Mouse (Mus musculus): ENCODE results near the gene Mcoln2.
"Not testable (repeated sequence)": the region's sequence is repeated elsewhere in the genome, so short reads cannot be mapped to it uniquely, and the experiment has no call there.

Gene Mcoln2

GRCm38 (mm10) chr3:146192507-146192906 lies 42.9 kb downstream of the Mcoln2 start:
- DNase-seq, result no peak

- no peak for DNase-seq
Observed at GRCm38 (mm10) chr3:146195153-146195552, 45.5 kb downstream of the Mcoln2 start.

GRCm38 (mm10) chr3:146196301-146196700 lies 46.7 kb downstream of the Mcoln2 start:
- DNase-seq, result no peak

GRCm38 (mm10) chr3:146196780-146197743 lies 47.4 kb downstream of the Mcoln2 start:
- DNase-seq, result peak in 1 of 2 experiments; percentile 40

GRCm38 (mm10) chr3:146197785-146198184 lies 48.2 kb downstream of the Mcoln2 start:
- DNase-seq, result no peak

- no peak for DNase-seq
Observed at GRCm38 (mm10) chr3:146198803-146199481, 49.3 kb downstream of the Mcoln2 start.

- no peak for DNase-seq
Observed at GRCm38 (mm10) chr3:146199486-146199885, 49.9 kb downstream of the Mcoln2 start.

- no peak for DNase-seq
Observed at GRCm38 (mm10) chr3:146204375-146204774, 54.7 kb downstream of the Mcoln2 start.

GRCm38 (mm10) chr3:146205305-146205704 lies 55.7 kb downstream of the Mcoln2 start:
- DNase-seq, result no peak

- DNase-seq, result no peak
Observed at GRCm38 (mm10) chr3:146206635-146207034, 57.0 kb downstream of the Mcoln2 start.

GRCm38 (mm10) chr3:146207440-146207839 lies 57.8 kb downstream of the Mcoln2 start:
- DNase-seq, result no peak

GRCm38 (mm10) chr3:146209759-146210158 lies 60.1 kb downstream of the Mcoln2 start:
- not testable (repeated sequence) for DNase-seq

GRCm38 (mm10) chr3:146211141-146211747 lies 61.6 kb downstream of the Mcoln2 start:
- no peak for DNase-seq

- DNase-seq, result no peak
Observed at GRCm38 (mm10) chr3:146211964-146212363, 62.3 kb downstream of the Mcoln2 start.

GRCm38 (mm10) chr3:146213336-146213735 lies 63.7 kb downstream of the Mcoln2 start:
- DNase-seq, result no peak

GRCm38 (mm10) chr3:146216561-146216960 lies 66.9 kb downstream of the Mcoln2 start:
- no peak for DNase-seq

GRCm38 (mm10) chr3:146220776-146221486 lies 71.3 kb downstream of the Mcoln2 start, which contains the start of gene Lpar3:
TSS of gene Lpar3 (plus strand) at chr3:146220963.
- DNase-seq, result peak; percentile 83 to 90

- DNase-seq, result peak; percentile 43 to 63
Observed at GRCm38 (mm10) chr3:146224271-146224670, 74.6 kb downstream of the Mcoln2 start.

- DNase-seq, result no peak
Observed at GRCm38 (mm10) chr3:146225061-146225761, 75.6 kb downstream of the Mcoln2 start.

- no peak for DNase-seq
Observed at GRCm38 (mm10) chr3:146227427-146227826, 77.8 kb downstream of the Mcoln2 start.

- no peak for DNase-seq
Observed at GRCm38 (mm10) chr3:146228559-146229310, 79.1 kb downstream of the Mcoln2 start.

Data from lung, adult 18-20 months (tissue).